Comparison of ENCODE assay signal across 25 mouse cellular contexts in genomic region chr13:104516146-104516545, GRCm38 (mm10).
DNase-seq lines count a peak whose midpoint lies in the region; ATAC-seq lines count a peak whose summit lies in the region.
"Had no signal": no experiment of that assay in that cellular context is flagged by ENCODE, and none has a peak within 500 bp of the region (broad histone marks: within the 10 kb centered on the region; RNA-seq: fewer than 3 reads in every experiment).

No protein-coding gene starts in this region.

- H3K9ac ChIP-seq in midbrain, embryonic 11.5 days (ENCODE audit: low read length), result no peak overlapping the region
- no peak overlapping the region for H3K9ac ChIP-seq in midbrain, embryonic 15.5 days
- no peak overlapping the region for H3K9ac ChIP-seq in limb, embryonic 12.5 days (replicated peaks)
- H3K9ac ChIP-seq: heart, embryonic 13.5 days; liver, embryonic 12.5 days; neural tube, embryonic 15.5 days had no signal

- no peak for DNase-seq in heart, embryonic 10.5 days (ENCODE audit: low spot score)
- DNase-seq in heart, postnatal 4 days, result no peak
- DNase-seq in midbrain, embryonic 11.5 days (ENCODE audit: low spot score, missing footprints), result peak; percentile 19
- no peak for DNase-seq in right cerebral cortex, adult 2 months (ENCODE audit: low spot score in 2 of 2)
- no peak for DNase-seq in cerebellum, postnatal 36 days
- DNase-seq: adrenal gland, postnatal 25 days; cerebellum, adult 11 months; cerebellum, postnatal 10 days; gastrocnemius, postnatal 36 days; kidney, adult 8-10 months; kidney, postnatal 14 days; lung, adult 2 months; midbrain, embryonic 14.5 days; right cerebral cortex, postnatal 25 days; thymus, postnatal 36 days had no signal

- no peaks in the 10 kb centered on the region for H3K9me3 ChIP-seq in heart, embryonic 10.5 days
- no peaks in the 10 kb centered on the region for H3K9me3 ChIP-seq in midbrain, embryonic 11.5 days (ENCODE audit: control insufficient read depth, low read length)
- H3K9me3 ChIP-seq in midbrain, embryonic 15.5 days, result no peaks in the 10 kb centered on the region
- 0 out of 2 replicates have a peak, but pooled peaks cover 5% of the 10 kb centered on the region for H3K9me3 ChIP-seq in limb, embryonic 12.5 days
- H3K9me3 ChIP-seq: heart, embryonic 13.5 days; hindbrain, embryonic 10.5 days; liver, embryonic 12.5 days; neural tube, embryonic 15.5 days had no signal

- WGBS in heart, embryonic 10.5 days, result 39% methylated on average over 4 of the region's 4 CpGs
- WGBS in midbrain, embryonic 11.5 days, result 82% methylated on average over 4 of the region's 4 CpGs
- 72% methylated on average over 4 of the region's 4 CpGs for WGBS in midbrain, embryonic 15.5 days
- 39% methylated on average over 4 of the region's 4 CpGs for WGBS in limb, embryonic 12.5 days

- ATAC-seq in midbrain, embryonic 11.5 days (ENCODE audit: low FRiP score), result no peak
- ATAC-seq in midbrain, embryonic 15.5 days (replicated peaks), result no peak
- ATAC-seq in limb, embryonic 12.5 days (ENCODE audit: insufficient number of reproducible peaks, insufficient read depth, low FRiP score, low TSS enrichment, low read depth), result no peak
- ATAC-seq: forebrain, embryonic 16.5 days; hindbrain, postnatal 0 days; liver, embryonic 12.5 days had no signal

- H3K27me3 ChIP-seq in heart, embryonic 10.5 days (ENCODE audit: insufficient read depth, poor library complexity, severe bottlenecking), result no peaks in the 10 kb centered on the region
- H3K27me3 ChIP-seq in midbrain, embryonic 11.5 days (ENCODE audit: control insufficient read depth, insufficient read depth, low read length), result no peaks in the 10 kb centered on the region
- H3K27me3 ChIP-seq in midbrain, embryonic 15.5 days (replicated peaks), result no peaks in the 10 kb centered on the region
- no peaks in the 10 kb centered on the region for H3K27me3 ChIP-seq in limb, embryonic 12.5 days
- H3K27me3 ChIP-seq: CH12.LX; heart, embryonic 13.5 days; liver, embryonic 12.5 days; neural tube, embryonic 15.5 days had no signal

- no peak overlapping the region for H3K4me2 ChIP-seq in midbrain, embryonic 11.5 days
- H3K4me2 ChIP-seq in midbrain, embryonic 15.5 days, result no peak overlapping the region
- H3K4me2 ChIP-seq in limb, embryonic 12.5 days, result no peak overlapping the region
- H3K4me2 ChIP-seq: heart, embryonic 13.5 days; liver, embryonic 12.5 days; neural tube, embryonic 15.5 days had no signal

- peaks cover 23% of the 10 kb centered on the region for H3K4me1 ChIP-seq in heart, embryonic 10.5 days
- peaks cover 8% of the 10 kb centered on the region; the same call in 1 of the 2 replicates for H3K4me1 ChIP-seq in midbrain, embryonic 11.5 days (ENCODE audit: control insufficient read depth, insufficient read depth, low read length)
- H3K4me1 ChIP-seq in midbrain, embryonic 15.5 days, result peaks cover 18% of the 10 kb centered on the region
- peaks cover 16% of the 10 kb centered on the region for H3K4me1 ChIP-seq in limb, embryonic 12.5 days (replicated peaks)
- H3K4me1 ChIP-seq: liver, embryonic 12.5 days had no signal

- H3K36me3 ChIP-seq in heart, embryonic 10.5 days, result no peaks in the 10 kb centered on the region
- H3K36me3 ChIP-seq in midbrain, embryonic 11.5 days (ENCODE audit: control insufficient read depth, insufficient read depth, low read length), result no peaks in the 10 kb centered on the region
- no peaks in the 10 kb centered on the region for H3K36me3 ChIP-seq in midbrain, embryonic 15.5 days (replicated peaks)
- no peaks in the 10 kb centered on the region for H3K36me3 ChIP-seq in limb, embryonic 12.5 days
- H3K36me3 ChIP-seq: heart, embryonic 13.5 days; hindbrain, embryonic 10.5 days; liver, embryonic 12.5 days; neural tube, embryonic 15.5 days had no signal

- peak overlapping the region; percentile 92 for H3K27ac ChIP-seq in heart, embryonic 10.5 days
- H3K27ac ChIP-seq in midbrain, embryonic 11.5 days (ENCODE audit: low read depth, low read length), result no peak overlapping the region
- H3K27ac ChIP-seq in midbrain, embryonic 15.5 days, result no peak overlapping the region
- 0 out of 2 replicates have a peak overlapping the region, but pooled peaks have one; percentile 23 for H3K27ac ChIP-seq in limb, embryonic 12.5 days
- H3K27ac ChIP-seq: hindbrain, embryonic 10.5 days; hindbrain, postnatal 0 days; layer of hippocampus, adult 2 months; liver, embryonic 12.5 days; neural tube, embryonic 15.5 days had no signal

- H3K4me3 ChIP-seq in heart, embryonic 10.5 days, result no peak overlapping the region
- H3K4me3 ChIP-seq in midbrain, embryonic 11.5 days (ENCODE audit: low read depth, low read length), result no peak overlapping the region
- H3K4me3 ChIP-seq in midbrain, embryonic 15.5 days, result no peak overlapping the region
- H3K4me3 ChIP-seq in limb, embryonic 12.5 days (replicated peaks), result no peak overlapping the region
- H3K4me3 ChIP-seq: heart, embryonic 13.5 days; hindbrain, embryonic 10.5 days; layer of hippocampus, adult 2 months; liver, embryonic 12.5 days; neural tube, embryonic 15.5 days had no signal

Comparison
In these comparisons a context has a peak if more than half of its experiments do, and no peak if none do; other contexts are left out.
1. H3K27ac ChIP-seq: peak in heart, embryonic 10.5 days (single experiment) and limb, embryonic 12.5 days (single experiment); none in midbrain, embryonic 11.5 days (single experiment) and midbrain, embryonic 15.5 days (single experiment).